ENCODE assay signal across 8 mouse cellular contexts in genomic region chr12:3356824-3357223, GRCm38 (mm10). TPM values are rescaled to one million over a fixed set of nuclear protein-coding genes. Genes with fewer than 3 reads are reported as not detected.
A peak's percentile ranks its signal among the peaks of the same experiment; 100 is the strongest.
DNase-seq lines count a peak whose midpoint lies in the region; ATAC-seq lines count a peak whose summit lies in the region.

No protein-coding gene starts in this region.

- ATAC-seq in forebrain, embryonic 16.5 days: no peak
- no peak for ATAC-seq in forebrain, embryonic 14.5 days
- ATAC-seq in midbrain, embryonic 16.5 days: no peak
- ATAC-seq in midbrain, embryonic 13.5 days: no peak
- ATAC-seq in limb, embryonic 13.5 days (ENCODE audit: low FRiP score, low read depth): no peak

- no peaks in the 10 kb centered on the region for H3K4me1 ChIP-seq in forebrain, embryonic 16.5 days (replicated peaks; ENCODE audit: control insufficient read depth, insufficient read depth, low read length)
- H3K4me1 ChIP-seq in forebrain, embryonic 14.5 days (ENCODE audit: control insufficient read depth, insufficient read depth, low read length): no peaks in the 10 kb centered on the region
- H3K4me1 ChIP-seq in midbrain, embryonic 16.5 days (ENCODE audit: control insufficient read depth, insufficient read depth, low read length): no peaks in the 10 kb centered on the region
- no peaks in the 10 kb centered on the region for H3K4me1 ChIP-seq in midbrain, embryonic 13.5 days (replicated peaks)
- no peaks in the 10 kb centered on the region for H3K4me1 ChIP-seq in limb, embryonic 13.5 days

- H3K9ac ChIP-seq in forebrain, embryonic 16.5 days (replicated peaks; ENCODE audit: low read depth, low read length): no peak overlapping the region
- H3K9ac ChIP-seq in forebrain, embryonic 14.5 days (ENCODE audit: low read length): no peak overlapping the region
- H3K9ac ChIP-seq in midbrain, embryonic 16.5 days (ENCODE audit: low read depth, low read length): no peak overlapping the region
- no peak overlapping the region for H3K9ac ChIP-seq in midbrain, embryonic 13.5 days (replicated peaks)
- 0 out of 2 replicates have a peak overlapping the region, but pooled peaks have one; percentile 43 for H3K9ac ChIP-seq in limb, embryonic 13.5 days

- DNase-seq in forebrain, embryonic 14.5 days (ENCODE audit: low spot score): no peak
- peak; percentile 34 for DNase-seq in thymus, postnatal 25 days
- no peak for DNase-seq in urinary bladder, postnatal 10 days (ENCODE audit: low spot score)
- no peak for DNase-seq in left cerebral cortex, postnatal 25 days (ENCODE audit: low spot score in 2 of 2)

- peak overlapping the region; percentile 18; the same call in 1 of the 2 replicates for H3K4me3 ChIP-seq in forebrain, embryonic 16.5 days (replicated peaks; ENCODE audit: low read length)
- H3K4me3 ChIP-seq in forebrain, embryonic 14.5 days (ENCODE audit: low read depth, low read length): no peak overlapping the region
- peak overlapping the region; percentile 3; the same call in 1 of the 2 replicates for H3K4me3 ChIP-seq in midbrain, embryonic 16.5 days (ENCODE audit: low read depth, low read length)
- H3K4me3 ChIP-seq in midbrain, embryonic 13.5 days (replicated peaks): no peak overlapping the region
- H3K4me3 ChIP-seq in limb, embryonic 13.5 days: peak overlapping the region; percentile 20

- H3K27ac ChIP-seq in forebrain, embryonic 16.5 days (ENCODE audit: low read length): no peak overlapping the region
- H3K27ac ChIP-seq in forebrain, embryonic 14.5 days (ENCODE audit: low read depth, low read length): no peak overlapping the region
- no peak overlapping the region for H3K27ac ChIP-seq in midbrain, embryonic 16.5 days (ENCODE audit: low read length)
- H3K27ac ChIP-seq in midbrain, embryonic 13.5 days: no peak overlapping the region
- H3K27ac ChIP-seq in limb, embryonic 13.5 days: no peak overlapping the region

- H3K9me3 ChIP-seq in forebrain, embryonic 16.5 days (ENCODE audit: control insufficient read depth, low read length): no peaks in the 10 kb centered on the region
- no peaks in the 10 kb centered on the region for H3K9me3 ChIP-seq in forebrain, embryonic 14.5 days (replicated peaks; ENCODE audit: control insufficient read depth, low read length)
- no peaks in the 10 kb centered on the region for H3K9me3 ChIP-seq in midbrain, embryonic 16.5 days (replicated peaks; ENCODE audit: control insufficient read depth, low read length, poor library complexity, severe bottlenecking)
- no peaks in the 10 kb centered on the region for H3K9me3 ChIP-seq in midbrain, embryonic 13.5 days
- no peaks in the 10 kb centered on the region for H3K9me3 ChIP-seq in limb, embryonic 13.5 days

- intact Hi-C loops in left cerebral cortex, postnatal 25 days (cut with DNase I): no loop called here

- H3K27me3 ChIP-seq in forebrain, embryonic 16.5 days (replicated peaks; ENCODE audit: control insufficient read depth, insufficient read depth, low read length): no peaks in the 10 kb centered on the region
- no peaks in the 10 kb centered on the region for H3K27me3 ChIP-seq in forebrain, embryonic 14.5 days (replicated peaks; ENCODE audit: control insufficient read depth, insufficient read depth, low read length)
- H3K27me3 ChIP-seq in midbrain, embryonic 16.5 days (ENCODE audit: control insufficient read depth, insufficient read depth, low read depth, low read length): no peaks in the 10 kb centered on the region
- H3K27me3 ChIP-seq in midbrain, embryonic 13.5 days: no peaks in the 10 kb centered on the region
- no peaks in the 10 kb centered on the region for H3K27me3 ChIP-seq in limb, embryonic 13.5 days

- WGBS in forebrain, embryonic 16.5 days: 67% methylated on average over 16 of the region's 16 CpGs
- WGBS in forebrain, embryonic 14.5 days: 72% methylated on average over 15 of the region's 16 CpGs
- WGBS in midbrain, embryonic 16.5 days: 64% methylated on average over 15 of the region's 16 CpGs
- 73% methylated on average over 16 of the region's 16 CpGs for WGBS in midbrain, embryonic 13.5 days
- WGBS in limb, embryonic 13.5 days: 60% methylated on average over 15 of the region's 16 CpGs

- no peaks in the 10 kb centered on the region for H3K36me3 ChIP-seq in forebrain, embryonic 16.5 days (ENCODE audit: control insufficient read depth, insufficient read depth)
- no peaks in the 10 kb centered on the region for H3K36me3 ChIP-seq in forebrain, embryonic 14.5 days (ENCODE audit: control insufficient read depth, insufficient read depth, low read length)
- H3K36me3 ChIP-seq in midbrain, embryonic 16.5 days (ENCODE audit: control insufficient read depth, insufficient read depth, low read length): no peaks in the 10 kb centered on the region
- no peaks in the 10 kb centered on the region for H3K36me3 ChIP-seq in midbrain, embryonic 13.5 days
- no peaks in the 10 kb centered on the region for H3K36me3 ChIP-seq in limb, embryonic 13.5 days

- H3K4me2 ChIP-seq in forebrain, embryonic 16.5 days (ENCODE audit: low read length): no peak overlapping the region; the same call in 1 of the 2 replicates
- H3K4me2 ChIP-seq in forebrain, embryonic 14.5 days (ENCODE audit: low read length): no peak overlapping the region
- peak overlapping the region; percentile 20; the same call in 1 of the 2 replicates for H3K4me2 ChIP-seq in midbrain, embryonic 16.5 days (ENCODE audit: low read length)
- H3K4me2 ChIP-seq in midbrain, embryonic 13.5 days (replicated peaks): no peak overlapping the region
- H3K4me2 ChIP-seq in limb, embryonic 13.5 days (replicated peaks): peak overlapping the region; percentile 35

RNA-seq across cellular contexts. Expression of gene Kif3c, which starts 8.1 kb away (rescaled TPM):
- 118 and 122 TPM in 2 replicates for polyA plus RNA-seq in forebrain, embryonic 16.5 days (2015; fragmentation: Nextera tagmentation; extraction: Ambion mirVana)
- 50.8 and 78.5 TPM in 2 replicates for polyA plus RNA-seq in forebrain, embryonic 14.5 days (2014; fragmentation: Nextera tagmentation; extraction: Ambion mirVana)
- polyA plus RNA-seq in midbrain, embryonic 16.5 days (2015; fragmentation: Nextera tagmentation; extraction: Ambion mirVana): 94.5 and 96.7 TPM in 2 replicates
- polyA plus RNA-seq in midbrain, embryonic 13.5 days (2015; fragmentation: Nextera tagmentation; extraction: Ambion mirVana): 77.4 and 77.9 TPM in 2 replicates
- 15.8 and 19.1 TPM in 2 replicates for polyA plus RNA-seq in limb, embryonic 13.5 days (2015; fragmentation: Nextera tagmentation; extraction: Ambion mirVana)
- total RNA-seq in left cerebral cortex, postnatal 25 days (2021): 100 to 1,000 TPM; 191 to 192 TPM

RNA-seq across cellular contexts. Expression of gene Rab10, which starts 47.1 kb away (rescaled TPM):
- polyA plus RNA-seq in forebrain, embryonic 16.5 days (2015; fragmentation: Nextera tagmentation; extraction: Ambion mirVana): 135 and 155 TPM in 2 replicates
- 120 and 133 TPM in 2 replicates for polyA plus RNA-seq in forebrain, embryonic 14.5 days (2014; fragmentation: Nextera tagmentation; extraction: Ambion mirVana)
- polyA plus RNA-seq in midbrain, embryonic 16.5 days (2015; fragmentation: Nextera tagmentation; extraction: Ambion mirVana): 151 TPM in 2 replicates
- polyA plus RNA-seq in midbrain, embryonic 13.5 days (2015; fragmentation: Nextera tagmentation; extraction: Ambion mirVana): 119 and 128 TPM in 2 replicates
- polyA plus RNA-seq in limb, embryonic 13.5 days (2015; fragmentation: Nextera tagmentation; extraction: Ambion mirVana): 78.2 and 80.0 TPM in 2 replicates
- total RNA-seq in left cerebral cortex, postnatal 25 days (2021): 100 to 1,000 TPM; 146 to 147 TPM

Comparison
In these comparisons a context has a peak if more than half of its experiments do, and no peak if none do; other contexts are left out.
1. H3K4me2 ChIP-seq: peak in midbrain, embryonic 16.5 days (single experiment) and limb, embryonic 13.5 days (single experiment); none in forebrain, embryonic 16.5 days (single experiment), forebrain, embryonic 14.5 days (single experiment) and midbrain, embryonic 13.5 days (single experiment).
2. H3K4me3 ChIP-seq: peak in forebrain, embryonic 16.5 days (single experiment), midbrain, embryonic 16.5 days (single experiment) and limb, embryonic 13.5 days (single experiment); none in forebrain, embryonic 14.5 days (single experiment) and midbrain, embryonic 13.5 days (single experiment).